Mouse (Mus musculus): ENCODE data around the gene Tbc1d10a.

GRCm38 (mm10) chr11:4236546-4237067 is 50.0 kb downstream of the Tbc1d10a start:
- no peak for TF ChIP-seq CTCF (IDR thresholded peaks at IDR 0.05; ENCODE audit: borderline replicate concordance, control insufficient read depth, extremely low read depth, insufficient read depth, low read length, poor library complexity)
- no peak for TF ChIP-seq POLR2A (IDR thresholded peaks at IDR 0.05; ENCODE audit: control insufficient read depth, extremely low read depth, insufficient read depth, low read length, poor library complexity)

Data from thymus, adult 2 months (tissue).